Mouse (Mus musculus) retina, postnatal 1 day (tissue): ENCODE results near the gene Mettl1.
"Not testable (repeated sequence)": the region's sequence is repeated elsewhere in the genome, so short reads cannot be mapped to it uniquely, and the experiment has no call there.

Experiments used
- DNase-seq: peaks from one replicate; pipeline ENCODE4 v3.0.0-alpha.2; 2012

The Mettl1 gene

GRCm38 (mm10) chr10:127048608-127049394 is 7.6 kb downstream of the Mettl1 start:
- no peak for DNase-seq

- no peak for DNase-seq
Observed at GRCm38 (mm10) chr10:127049395-127050118, 8.3 kb downstream of the Mettl1 start.

DNA sequence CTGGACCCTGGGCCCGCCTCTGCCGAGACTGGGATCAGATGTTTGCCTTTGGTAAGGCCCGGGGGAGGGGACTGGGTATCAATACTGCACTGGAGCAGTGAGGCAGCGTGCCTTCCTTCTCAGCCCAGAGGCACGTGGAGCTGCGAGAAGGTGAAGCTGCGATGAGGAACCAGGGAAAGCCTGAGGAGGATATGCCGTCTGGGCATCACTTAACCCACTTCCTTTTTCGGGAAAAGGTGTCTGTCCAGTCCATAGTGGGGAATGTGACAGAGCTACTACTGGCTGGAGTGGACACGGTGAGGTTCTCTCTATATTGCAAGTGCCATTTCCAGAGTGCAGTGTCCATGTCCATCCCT is 8.9 kb downstream of the Mettl1 start:
- no peak for DNase-seq

- DNase-seq: no peak
Observed at GRCm38 (mm10) chr10:127054646-127055045, 13.4 kb downstream of the Mettl1 start.

GRCm38 (mm10) chr10:127055406-127055805 is 14.2 kb downstream of the Mettl1 start:
- DNase-seq: no peak

GRCm38 (mm10) chr10:127056490-127056889 is 15.3 kb downstream of the Mettl1 start:
- no peak for DNase-seq

- DNase-seq: peak; percentile 91
Observed at GRCm38 (mm10) chr10:127058161-127058560, 16.9 kb downstream of the Mettl1 start.

- no peak for DNase-seq
Observed at GRCm38 (mm10) chr10:127058708-127059107, 17.5 kb downstream of the Mettl1 start.

GRCm38 (mm10) chr10:127059174-127059967 is 18.2 kb downstream of the Mettl1 start:
- DNase-seq: peak; percentile 50

- peak; percentile 86 for DNase-seq
Observed at GRCm38 (mm10) chr10:127059968-127060916, 19.0 kb downstream of the Mettl1 start, which contains the start of gene March9. Gene March9 (minus strand): TSS chr10:127060184.

GRCm38 (mm10) chr10:127061085-127061484 is 19.9 kb downstream of the Mettl1 start:
- DNase-seq: no peak

GRCm38 (mm10) chr10:127061513-127061912 is 20.3 kb downstream of the Mettl1 start:
- no peak for DNase-seq

GRCm38 (mm10) chr10:127062101-127062500 is 20.9 kb downstream of the Mettl1 start:
- DNase-seq: not testable (repeated sequence)

GRCm38 (mm10) chr10:127062503-127062902 is 21.3 kb downstream of the Mettl1 start:
- no peak for DNase-seq

DNA sequence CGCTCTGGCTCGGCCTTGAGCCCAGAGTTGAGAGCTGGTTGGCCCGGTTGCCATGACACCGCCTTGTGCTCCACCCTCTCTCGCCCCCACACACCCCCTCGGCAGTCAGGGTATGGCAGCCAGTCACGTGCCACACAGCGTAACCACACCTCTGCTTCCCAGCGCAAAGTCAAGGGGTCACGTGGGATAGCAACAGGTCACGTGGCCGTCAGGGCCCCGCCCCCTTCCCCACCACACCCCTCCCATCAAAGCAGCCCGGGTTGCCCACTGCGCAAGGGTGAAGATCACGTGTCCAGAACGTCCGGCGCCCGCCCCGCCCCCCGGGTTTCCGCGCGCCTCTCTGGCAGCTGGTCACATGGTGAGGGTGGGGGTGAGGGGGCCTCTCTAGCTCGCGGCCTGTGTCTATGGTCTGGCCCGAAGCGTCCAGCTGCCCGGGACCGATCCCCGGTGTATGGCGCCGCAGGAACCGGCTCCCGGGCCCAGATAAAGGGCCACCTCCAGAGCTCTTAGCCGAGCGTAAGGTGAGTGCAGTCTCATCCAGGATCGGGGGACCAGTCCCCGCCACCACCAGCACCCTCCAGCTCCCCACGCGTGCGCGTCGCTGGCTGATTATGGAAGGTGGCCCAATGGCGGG is 22.1 kb downstream of the Mettl1 start, which contains the start of gene Cdk4:
Gene Cdk4, plus strand, starts transcription at position 296 of the 634 bp plus-strand sequence.
- peak; percentile 100 for DNase-seq

DNA sequence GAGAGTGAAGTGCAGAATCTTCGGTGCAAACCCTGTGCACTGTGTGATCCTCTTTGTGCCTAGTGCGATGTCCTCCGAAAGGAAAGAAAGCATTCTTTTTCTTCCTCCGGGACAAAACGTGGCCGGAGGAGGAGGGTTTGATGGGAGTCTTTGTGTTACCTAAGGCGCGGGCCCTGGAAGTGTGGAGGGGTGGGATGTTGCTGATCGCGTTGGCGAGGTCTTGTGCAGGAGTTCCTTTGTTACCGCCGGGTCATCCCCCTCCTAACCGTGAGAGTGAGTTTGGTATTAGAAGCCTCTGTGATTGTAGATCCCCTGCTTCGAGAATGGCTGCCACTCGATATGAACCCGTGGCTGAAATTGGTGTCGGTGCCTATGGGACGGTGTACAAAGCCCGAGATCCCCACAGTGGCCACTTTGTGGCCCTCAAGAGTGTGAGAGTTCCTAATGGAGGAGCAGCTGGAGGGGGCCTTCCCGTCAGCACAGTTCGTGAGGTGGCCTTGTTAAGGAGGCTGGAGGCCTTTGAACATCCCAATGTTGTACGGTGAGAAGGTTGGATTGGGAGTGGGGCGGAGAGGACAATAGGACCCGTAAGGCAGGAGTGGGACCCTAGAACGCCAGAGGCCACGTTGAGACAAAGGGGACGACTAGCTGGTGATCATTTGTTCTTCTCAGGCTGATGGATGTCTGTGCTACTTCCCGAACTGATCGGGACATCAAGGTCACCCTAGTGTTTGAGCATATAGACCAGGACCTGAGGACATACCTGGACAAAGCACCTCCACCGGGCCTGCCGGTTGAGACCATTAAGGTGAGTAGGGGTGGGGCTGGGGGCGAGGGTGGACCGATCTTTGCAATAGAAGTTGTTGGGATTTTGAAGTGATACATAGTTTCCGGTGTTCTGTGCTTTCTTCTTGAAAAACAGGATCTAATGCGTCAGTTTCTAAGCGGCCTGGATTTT is 23.0 kb downstream of the Mettl1 start:
- DNase-seq: no peak

DNA sequence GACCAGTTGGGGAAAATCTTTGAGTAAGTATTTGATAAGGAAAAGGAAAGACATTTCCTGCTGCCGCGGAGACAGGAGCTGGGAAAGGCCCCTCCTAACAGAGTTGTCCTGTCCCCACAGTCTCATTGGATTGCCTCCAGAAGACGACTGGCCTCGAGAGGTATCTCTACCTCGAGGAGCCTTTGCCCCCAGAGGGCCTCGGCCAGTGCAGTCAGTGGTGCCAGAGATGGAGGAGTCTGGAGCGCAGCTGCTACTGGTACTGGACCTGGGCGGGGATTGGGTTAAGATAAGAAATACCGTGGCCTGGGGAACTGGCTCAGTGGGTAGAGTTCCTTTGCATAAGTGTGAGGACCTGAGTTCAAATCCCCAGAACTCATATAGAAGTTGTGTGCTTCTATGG is 24.8 kb downstream of the Mettl1 start:
- no peak for DNase-seq

DNA sequence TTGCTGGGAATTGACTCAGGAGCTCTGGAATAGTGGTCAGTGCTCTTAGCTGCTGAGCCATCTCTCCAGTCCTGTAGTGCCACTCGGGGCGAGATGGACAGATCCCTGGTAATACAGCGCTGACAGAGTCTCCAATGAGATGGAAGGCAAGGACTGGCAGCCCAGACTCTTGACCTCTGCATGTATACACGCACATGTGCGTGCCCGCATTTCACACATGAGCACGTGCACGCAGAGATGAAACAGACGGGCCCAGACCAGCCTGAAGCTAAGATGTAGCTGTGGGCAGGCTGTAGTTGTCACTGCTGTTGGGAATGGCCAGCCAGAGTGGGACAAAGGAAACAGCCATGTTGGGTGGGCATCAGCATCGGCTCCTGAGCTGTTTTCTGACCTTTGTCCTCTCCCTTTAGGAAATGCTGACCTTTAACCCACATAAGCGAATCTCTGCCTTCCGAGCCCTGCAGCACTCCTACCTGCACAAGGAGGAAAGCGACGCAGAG is 25.4 kb downstream of the Mettl1 start:
- no peak for DNase-seq

DNA sequence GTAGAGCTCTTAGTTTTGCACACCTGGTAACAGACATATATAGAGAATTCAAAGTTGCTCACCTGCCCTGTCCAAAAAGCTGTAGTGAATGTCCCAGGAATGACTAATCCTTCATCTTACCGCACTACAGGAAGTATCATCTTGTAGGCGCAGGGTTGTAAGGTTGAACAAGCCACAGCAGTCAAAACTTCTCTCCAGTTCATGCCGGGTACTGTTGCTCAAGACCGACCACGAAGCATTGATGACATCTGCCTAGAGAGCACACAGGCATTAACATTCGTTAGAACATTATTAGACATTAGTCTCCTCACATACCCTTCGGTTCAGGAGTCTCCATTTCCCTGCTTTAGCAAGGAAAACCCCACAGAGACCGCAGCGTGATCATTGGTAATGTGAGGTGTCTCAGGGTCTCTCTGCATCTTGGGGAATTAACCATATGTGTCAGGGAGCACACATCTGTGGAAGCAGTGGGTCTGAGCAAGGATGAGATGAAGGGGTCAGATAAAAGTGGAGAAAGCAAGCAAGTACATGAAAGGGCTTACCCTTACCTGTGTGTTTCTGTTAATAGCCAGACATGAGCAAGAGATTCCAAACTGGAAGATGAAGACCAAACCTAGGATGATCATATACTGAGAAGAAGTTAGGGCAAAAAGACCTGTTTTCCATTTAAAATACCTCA is 27.3 kb downstream of the Mettl1 start:
- DNase-seq: no peak
